In the genomic region with DNA sequence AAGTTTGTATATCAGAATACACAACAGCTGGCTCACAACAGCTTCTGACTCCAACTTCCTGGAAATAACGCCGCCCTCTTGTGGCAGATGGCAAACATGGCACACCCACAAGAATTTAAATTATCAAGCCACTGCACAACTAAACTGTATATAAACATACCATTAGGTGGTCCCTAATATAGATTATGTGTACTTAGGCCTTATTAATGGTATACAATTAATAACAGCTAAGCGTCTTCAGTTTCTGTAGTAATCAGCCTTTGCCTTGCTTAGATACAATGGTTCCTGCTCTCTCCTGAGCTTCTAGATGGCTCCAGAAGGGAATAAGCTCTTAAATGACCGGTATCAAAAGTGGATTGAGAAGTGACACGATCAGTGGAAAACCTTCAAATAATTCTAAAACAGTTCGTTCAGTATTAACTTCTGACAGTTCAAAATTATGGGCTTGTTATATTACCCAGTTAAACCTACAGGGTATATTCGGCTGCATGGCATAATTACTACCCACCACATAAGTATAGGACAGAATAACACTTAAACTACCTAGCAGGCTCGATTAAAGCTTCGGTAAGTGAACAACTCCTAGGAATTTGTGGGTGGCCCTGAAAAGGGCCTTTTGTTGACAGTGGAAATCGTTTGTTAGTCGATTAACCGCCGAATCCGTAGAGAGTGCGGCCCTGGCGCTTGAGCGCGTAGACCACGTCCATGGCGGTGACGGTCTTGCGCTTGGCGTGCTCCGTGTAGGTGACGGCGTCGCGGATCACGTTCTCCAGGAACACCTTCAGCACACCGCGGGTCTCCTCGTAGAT, we compare ENCODE assay signal across 9 mouse cellular contexts. TPM values are rescaled to one million over a fixed set of nuclear protein-coding genes. Genes with fewer than 3 reads are reported as not detected.
A peak's percentile ranks its signal among the peaks of the same experiment; 100 is the strongest.
DNase-seq lines count a peak whose midpoint lies in the region; ATAC-seq lines count a peak whose summit lies in the region.
"Had no signal": no experiment of that assay in that cellular context is flagged by ENCODE, and none has a peak within 500 bp of the region (broad histone marks: within the 10 kb centered on the region; RNA-seq: fewer than 3 reads in every experiment).

No protein-coding gene starts in this region.

- peak overlapping the region; percentile 93 for H3K27ac ChIP-seq in embryonic facial prominence, embryonic 13.5 days

- peak; percentile 86 for DNase-seq in CD4-positive, CD25-positive, alpha-beta regulatory T cell, adult 2 months (ENCODE audit: low read depth, low spot score)
- peak; percentile 76 for DNase-seq in MN1 (ENCODE audit: low spot score)
- peak; percentile 73 for DNase-seq in heart, postnatal 4 days
- DNase-seq in left cerebral cortex, postnatal 25 days (ENCODE audit: low spot score in 2 of 2) = peak; percentile 44 to 72
- DNase-seq in spleen, postnatal 10 days (ENCODE audit: low spot score in 2 of 2) = peak; percentile 64 to 87
- DNase-seq in gastrocnemius, adult 8-10 months (ENCODE audit: low spot score in 2 of 2) = no peak

- peak overlapping the region; percentile 71 for H3K9ac ChIP-seq in embryonic facial prominence, embryonic 13.5 days

- no peaks in the 10 kb centered on the region for H3K36me3 ChIP-seq in embryonic facial prominence, embryonic 13.5 days

- intact Hi-C loops in left cerebral cortex, postnatal 25 days (cut with DNase I) = loop anchor here (1.0 to 5.0 kb wide), 4 partner anchors 13 to 1655 kb away; a partner anchor contains a TSS

- no peaks in the 10 kb centered on the region for H3K27me3 ChIP-seq in embryonic facial prominence, embryonic 13.5 days

- H3K4me3 ChIP-seq in embryonic facial prominence, embryonic 13.5 days = peak overlapping the region; percentile 48

- H3K4me1 ChIP-seq in embryonic facial prominence, embryonic 13.5 days = peaks cover 7% of the 10 kb centered on the region; the same call in 1 of the 2 replicates

- peak overlapping the region; percentile 71 for H3K4me2 ChIP-seq in embryonic facial prominence, embryonic 13.5 days

- ATAC-seq in embryonic facial prominence, embryonic 13.5 days (ENCODE audit: insufficient number of reproducible peaks, insufficient read depth, low FRiP score, low TSS enrichment, low read depth) = no peak; the same call in none of the 2 replicates
- peak; percentile 51 for ATAC-seq in megakaryocyte progenitor cell, adult 5-6 weeks (replicated peaks; ENCODE audit: poor library complexity)

- under 1% methylated on average over 23 of the region's 32 CpGs for WGBS in embryonic facial prominence, embryonic 13.5 days

- no peaks in the 10 kb centered on the region for H3K9me3 ChIP-seq in embryonic facial prominence, embryonic 13.5 days

RNA-seq across cellular contexts. Expression of a gene that starts 0.6 kb away (rescaled TPM):
- 6.3 and 9.0 TPM in 2 replicates for polyA plus RNA-seq in embryonic facial prominence, embryonic 13.5 days (2015; fragmentation: Nextera tagmentation; extraction: Ambion mirVana)
- 100 to 1,000 TPM; 167 to 175 TPM for total RNA-seq in heart, postnatal 4 days (2021)
- total RNA-seq in left cerebral cortex, postnatal 25 days (2021) = 100 to 1,000 TPM in 1 of 2 experiments, 10 to 100 TPM in 1; 94.8 to 129 TPM
- total RNA-seq in megakaryocyte progenitor cell, adult 5-6 weeks (2015) = 45.1 and 51.9 TPM in 2 replicates
- total RNA-seq in megakaryocyte progenitor cell, adult 5-6 weeks (2017) = 238 and 311 TPM in 2 replicates
- total RNA-seq in gastrocnemius, adult 8-10 months (2022) = 10 to 100 TPM; 66.4 to 87.5 (median 79.3) TPM

RNA-seq across cellular contexts. Expression of a gene that starts 2.1 kb away (rescaled TPM):
- polyA plus RNA-seq in embryonic facial prominence, embryonic 13.5 days (2015; fragmentation: Nextera tagmentation; extraction: Ambion mirVana) = not detected in 2 replicates
- 1 to 10 TPM; 1.6 to 1.8 TPM for total RNA-seq in heart, postnatal 4 days (2021)
- not detected for total RNA-seq in left cerebral cortex, postnatal 25 days (2021)
- not detected in 2 replicates for total RNA-seq in megakaryocyte progenitor cell, adult 5-6 weeks (2015)
- 0.29 TPM in 1 of 2 replicates, not detected in the other for total RNA-seq in megakaryocyte progenitor cell, adult 5-6 weeks (2017)
- not detected for total RNA-seq in gastrocnemius, adult 8-10 months (2022)
- total RNA-seq: left cerebral cortex, postnatal 36 days had no signal

RNA-seq across cellular contexts. Expression of a gene that starts 13.0 kb away (rescaled TPM):
- 5.1 and 6.5 TPM in 2 replicates for polyA plus RNA-seq in embryonic facial prominence, embryonic 13.5 days (2015; fragmentation: Nextera tagmentation; extraction: Ambion mirVana)
- 10 to 100 TPM; 19.7 to 21.0 TPM for total RNA-seq in heart, postnatal 4 days (2021)
- total RNA-seq in left cerebral cortex, postnatal 25 days (2021) = 1 to 10 TPM; 3.1 to 3.7 TPM
- total RNA-seq in megakaryocyte progenitor cell, adult 5-6 weeks (2015) = 15.9 and 16.6 TPM in 2 replicates
- 6.0 and 8.7 TPM in 2 replicates for total RNA-seq in megakaryocyte progenitor cell, adult 5-6 weeks (2017)
- total RNA-seq in gastrocnemius, adult 8-10 months (2022) = 10 to 100 TPM; 23.6 to 29.2 (median 27.1) TPM

RNA-seq across cellular contexts. Expression of a gene that starts 13.7 kb away (rescaled TPM):
- 37.5 and 39.3 TPM in 2 replicates for polyA plus RNA-seq in embryonic facial prominence, embryonic 13.5 days (2015; fragmentation: Nextera tagmentation; extraction: Ambion mirVana)
- 10 to 100 TPM; 44.8 to 56.0 TPM for total RNA-seq in heart, postnatal 4 days (2021)
- 10 to 100 TPM; 32.7 to 35.0 TPM for total RNA-seq in left cerebral cortex, postnatal 25 days (2021)
- 36.2 and 54.1 TPM in 2 replicates for total RNA-seq in megakaryocyte progenitor cell, adult 5-6 weeks (2015)
- 196 and 235 TPM in 2 replicates for total RNA-seq in megakaryocyte progenitor cell, adult 5-6 weeks (2017)
- total RNA-seq in gastrocnemius, adult 8-10 months (2022) = 10 to 100 TPM; 59.5 to 67.1 (median 62.0) TPM

RNA-seq across cellular contexts. Expression of a gene that starts 13.9 kb away (rescaled TPM):
- 1.2 and 1.4 TPM in 2 replicates for polyA plus RNA-seq in embryonic facial prominence, embryonic 13.5 days (2015; fragmentation: Nextera tagmentation; extraction: Ambion mirVana)
- total RNA-seq in heart, postnatal 4 days (2021) = 10 to 100 TPM; 11.4 to 11.7 TPM
- 1 to 10 TPM; 2.1 to 2.4 TPM for total RNA-seq in left cerebral cortex, postnatal 25 days (2021)
- 17.1 and 19.7 TPM in 2 replicates for total RNA-seq in megakaryocyte progenitor cell, adult 5-6 weeks (2015)
- 101 and 110 TPM in 2 replicates for total RNA-seq in megakaryocyte progenitor cell, adult 5-6 weeks (2017)
- 1 to 10 TPM in 1 of 4 experiments, under 1 TPM in 3; 0.65 to 1.1 (median 0.86) TPM for total RNA-seq in gastrocnemius, adult 8-10 months (2022)

Comparison
In these comparisons a context has a peak if more than half of its experiments do, and no peak if none do; other contexts are left out.
1. DNase-seq: peak in CD4-positive, CD25-positive, alpha-beta regulatory T cell, adult 2 months (single experiment), MN1 (single experiment), heart, postnatal 4 days (single experiment), left cerebral cortex, postnatal 25 days (2 of 2) and spleen, postnatal 10 days (2 of 2); none in gastrocnemius, adult 8-10 months (0 of 2).